Mouse (Mus musculus) brain, embryonic 18.5 days (tissue): Measurements from ENCODE around the gene Mtap.

ENCODE experiments used
- DNase-seq: peaks from one replicate; pipeline ENCODE4 v3.0.0-alpha.2; 2012; ENCODE audit warnings: low read depth, low spot score

Mtap gene

GRCm38 (mm10) chr4:89212178-89212577, 75.3 kb downstream of the Mtap start:
- no peak for DNase-seq
